Mouse (Mus musculus) liver, adult 2 months (tissue): ENCODE measurements around the gene Wdr54. TPM values are rescaled to one million over a fixed set of nuclear protein-coding genes. Genes with fewer than 3 reads are reported as not detected.

Source experiments
- DNase-seq: peaks from one replicate; pipeline ENCODE4 v3.0.0-alpha.2; 2011; ENCODE audit warnings: low read depth, low spot score; ENCODE audit errors: extremely low read depth
- H3K27ac ChIP-seq: fragments of 200-500 bp; replicated peaks from 2 replicates; pipeline ENCODE4 v1.5.1; 2012; ENCODE audit warnings: low read depth, mild to moderate bottlenecking, control low read depth, inconsistent platforms, low read length; ENCODE audit not compliant: insufficient read depth
- H3K27me3 ChIP-seq: fragments of 200-500 bp; 2 replicates; pipeline ENCODE4 v1.6.1; 2012; ENCODE audit warnings: mild to moderate bottlenecking, moderate library complexity, low read length, inconsistent platforms; ENCODE audit not compliant: control insufficient read depth, insufficient read depth
- H3K36me3 ChIP-seq: fragments of 200-500 bp; 2 replicates; pipeline ENCODE4 v1.6.1; 2012; ENCODE audit warnings: low read length, inconsistent platforms; ENCODE audit not compliant: control insufficient read depth, insufficient read depth
- H3K4me1 ChIP-seq: fragments of 200-500 bp; 2 replicates; pipeline ENCODE4 v1.6.1; 2011; ENCODE audit warnings: low read length; ENCODE audit not compliant: control insufficient read depth, insufficient read depth
- H3K4me3 ChIP-seq: fragments of 200-500 bp; 2 replicates; pipeline ENCODE4 v1.5.1; 2011; ENCODE audit warnings: low read depth, mild to moderate bottlenecking, control low read depth, low read length, moderate library complexity; ENCODE audit not compliant: insufficient read depth
- H3K79me2 ChIP-seq: fragments of 200-500 bp; 2 replicates; pipeline ENCODE4 v1.6.1; 2012; ENCODE audit warnings: inconsistent platforms, mild to moderate bottlenecking, low read length, moderate library complexity; ENCODE audit not compliant: control insufficient read depth, insufficient read depth
- H3K9ac ChIP-seq: fragments of 200-500 bp; 2 replicates; pipeline ENCODE4 v1.6.1; 2012; ENCODE audit warnings: low read depth, mild to moderate bottlenecking, control low read depth, inconsistent platforms, low read length
- CTCF ChIP-seq: fragments of 200-500 bp; IDR thresholded peaks from 2 replicates; pipeline ENCODE4 v1.5.1; 2011; ENCODE audit warnings: low read depth, low read length, control low read depth
- POLR2A ChIP-seq: fragments of 200-500 bp; IDR thresholded peaks from 2 replicates; pipeline ENCODE4 v1.6.1; 2011; ENCODE audit warnings: low read length, control low read depth; ENCODE audit not compliant: insufficient read depth; ENCODE audit errors: extremely low read depth
- WGBS: fragments of 180-500 bp; shearing (Covaris S2); methylation state at CpG from one replicate; pipeline ENCODE4 v1.1.7; 2018; 5-methylcytosine and 5-hydroxymethylcytosine counted together
- polyA plus RNA-seq: library from polyadenylated mRNA; depleted of rRNA; stranded (reverse); fragments of >200 nt; gene quantifications from 2 replicates; pipeline ENCODE4 v1.2.3, GENCODE M21; 2012
- total RNA-seq: library from RNA; depleted of rRNA; stranded (reverse); fragments of >200 nt; gene quantifications from 2 replicates; pipeline ENCODE4 v1.2.3, GENCODE M21; 2014

The Wdr54 gene
- total and polyA plus RNA-seq, 2 experiments: 0.28 to 1.7 TPM

DNA sequence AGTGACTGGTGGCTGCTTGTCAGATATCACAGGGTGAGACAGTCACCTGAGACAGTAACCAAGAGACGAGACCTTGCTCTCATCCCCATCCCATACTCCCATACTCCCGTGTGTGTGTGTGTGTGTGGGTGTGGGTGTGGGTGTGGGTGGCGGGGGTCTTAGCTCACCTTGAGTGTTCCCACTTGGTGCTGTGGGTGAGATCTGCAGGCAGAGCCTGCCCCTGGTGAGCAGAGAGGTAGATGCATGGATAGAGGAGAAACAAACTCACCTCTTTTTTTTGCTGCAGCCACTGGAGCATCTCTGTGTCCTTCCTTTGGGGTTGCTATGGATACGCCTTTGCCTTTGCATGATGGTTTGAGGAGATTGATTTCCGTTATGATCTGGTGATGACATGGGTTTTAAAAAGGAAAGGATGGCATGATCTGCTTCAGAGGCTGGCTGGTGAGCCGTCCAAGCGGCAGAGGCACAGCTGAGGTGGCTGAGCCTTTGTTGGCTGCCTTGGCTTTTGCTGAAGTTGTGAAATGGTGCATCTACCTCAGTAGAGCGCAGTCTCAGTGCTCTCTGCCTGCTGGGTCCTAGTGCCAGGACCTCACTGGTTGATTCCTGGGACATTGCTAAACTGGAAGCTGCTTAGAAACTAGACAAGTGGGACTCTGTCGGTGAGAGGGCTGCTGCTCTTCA is 16.2 kb upstream of the Wdr54 start:
- Histone ChIP-seq H3K9ac (no peak overlapping the region), H3K4me3 (no peak overlapping the region), H3K79me2 (peaks cover 30% of the 10 kb centered on the region), H3K27ac (no peak overlapping the region), H3K36me3 (no peaks in the 10 kb centered on the region), H3K4me1 (no peaks in the 10 kb centered on the region), H3K27me3 (no peaks in the 10 kb centered on the region)
- 71% methylated on average over 9 of the region's 9 CpGs for WGBS
- TF ChIP-seq POLR2A: no peak
- TF ChIP-seq CTCF: no peak
- no peak for DNase-seq

DNA sequence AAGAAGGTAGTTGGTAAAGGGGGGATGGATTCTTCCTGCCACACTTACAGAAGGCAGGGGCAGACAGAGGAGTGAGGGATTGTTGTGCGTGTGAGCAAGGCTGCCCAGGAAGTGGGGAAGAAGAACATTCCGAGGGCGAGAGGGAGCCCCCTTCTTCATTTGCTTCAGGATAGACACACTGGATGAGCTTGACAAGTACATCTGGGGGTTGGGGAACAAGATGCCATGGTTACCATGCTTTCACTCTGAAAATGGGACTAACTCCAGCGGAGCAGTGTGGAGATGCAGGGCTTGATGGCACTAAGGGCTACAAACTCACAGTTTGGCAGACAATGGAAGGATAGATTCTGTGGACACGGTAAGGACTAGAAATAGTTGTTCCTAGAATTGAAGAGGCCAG is 14.9 kb upstream of the Wdr54 start:
- no peak overlapping the region for H3K27ac ChIP-seq
- H3K9ac ChIP-seq: no peak overlapping the region
- no peaks in the 10 kb centered on the region for H3K4me1 ChIP-seq
- H3K27me3 ChIP-seq: no peaks in the 10 kb centered on the region
- 84% methylated on average over 5 of the region's 5 CpGs for WGBS
- no peak overlapping the region for H3K4me3 ChIP-seq
- TF ChIP-seq CTCF: no peak
- no peak for TF ChIP-seq POLR2A
- no peaks in the 10 kb centered on the region for H3K36me3 ChIP-seq
- DNase-seq: no peak
- H3K79me2 ChIP-seq: peaks cover 30% of the 10 kb centered on the region

DNA sequence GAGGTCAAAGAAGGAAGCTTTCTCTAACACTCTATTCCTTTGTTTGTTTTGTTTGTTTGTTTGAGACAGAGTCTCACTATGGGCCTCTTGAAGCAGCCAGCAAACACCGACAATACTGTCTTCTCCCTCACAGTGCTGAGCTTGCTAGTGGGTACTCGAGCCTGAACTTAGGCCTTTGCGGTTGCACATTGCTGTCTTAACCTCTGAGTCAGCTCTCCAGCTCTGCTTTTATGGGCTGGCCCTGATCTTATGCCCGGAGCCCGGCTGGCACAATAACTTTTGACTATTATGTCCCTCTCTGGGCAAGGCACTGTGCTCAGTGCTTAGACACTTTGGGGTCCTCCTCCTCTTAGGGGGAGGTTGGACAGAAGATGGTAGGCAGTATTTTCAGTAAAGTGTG is 13.7 kb upstream of the Wdr54 start:
- Histone ChIP-seq H3K36me3 (no peaks in the 10 kb centered on the region), H3K79me2 (peaks cover 32% of the 10 kb centered on the region), H3K27ac (no peak overlapping the region), H3K4me1 (no peaks in the 10 kb centered on the region), H3K9ac (no peak overlapping the region), H3K4me3 (no peak overlapping the region), H3K27me3 (no peaks in the 10 kb centered on the region)
- 45% methylated on average over 5 of the region's 5 CpGs for WGBS
- DNase-seq: peak; percentile 20
- no peak for TF ChIP-seq CTCF
- TF ChIP-seq POLR2A: no peak

DNA sequence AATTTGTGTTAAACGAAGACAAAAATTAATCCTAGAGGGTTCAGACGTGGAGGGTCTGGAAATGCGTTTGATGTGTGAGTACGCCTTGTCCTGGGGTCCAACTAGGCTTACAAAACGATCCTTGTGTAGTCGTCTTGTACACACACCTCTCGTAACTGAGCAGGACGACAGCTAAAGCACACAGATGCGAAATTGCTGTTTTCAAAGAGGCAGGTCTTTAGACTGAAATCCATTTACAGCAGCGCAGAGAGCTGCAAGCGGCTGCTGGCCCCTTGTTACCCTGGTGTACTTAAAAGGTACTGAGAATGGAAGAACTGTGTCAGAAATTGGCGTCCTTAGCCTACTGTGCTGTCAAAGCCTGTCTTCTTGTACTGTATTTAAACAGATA is 10.0 kb upstream of the Wdr54 start:
- Histone ChIP-seq H3K36me3 (no peaks in the 10 kb centered on the region), H3K27me3 (no peaks in the 10 kb centered on the region), H3K27ac (peak overlapping the region; percentile 58), H3K79me2 (peaks cover 23% of the 10 kb centered on the region), H3K4me1 (peaks cover 5% of the 10 kb centered on the region; the same call in 1 of the 2 replicates), H3K9ac (peak overlapping the region; percentile 89), H3K4me3 (peak overlapping the region; percentile 84)
- DNase-seq: peak; percentile 35
- WGBS: under 1% methylated on average over 12 of the region's 12 CpGs
- TF ChIP-seq CTCF (no peak), POLR2A (no peak)

DNA sequence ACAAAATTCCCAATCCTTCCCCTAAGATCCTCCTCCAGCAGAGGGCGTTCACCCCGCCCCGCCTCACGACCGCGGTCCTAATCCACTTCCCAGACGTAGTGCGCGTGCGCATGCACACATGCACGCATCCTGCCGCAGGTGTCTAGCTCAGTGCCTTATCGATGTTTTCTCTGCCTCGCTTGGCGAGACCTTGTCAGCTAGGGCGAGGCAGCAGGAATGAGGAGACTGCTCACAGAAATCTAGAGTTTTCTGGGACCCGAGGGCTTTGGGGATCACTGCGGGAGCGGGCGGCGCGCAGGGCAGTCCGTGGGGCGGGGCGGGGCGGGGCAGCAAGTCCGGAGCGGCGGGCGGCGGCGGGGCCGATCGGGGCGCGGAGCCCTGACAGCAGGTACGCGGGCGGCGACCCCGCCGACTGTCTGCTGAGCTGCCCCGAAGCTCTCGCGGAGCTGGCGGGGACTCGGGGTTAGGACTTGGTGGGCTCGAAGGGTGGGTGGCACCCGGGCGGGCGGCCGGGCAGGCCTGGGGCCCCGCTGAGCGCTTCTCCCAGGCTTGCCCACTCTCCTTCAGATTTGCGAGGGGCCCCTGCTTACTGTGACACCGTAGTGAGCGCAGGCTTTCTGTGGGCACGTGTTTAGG is 9.5 kb upstream of the Wdr54 start, which contains the start of gene Dctn1:
Gene Dctn1 (plus strand): TSS at position 314 of the 636 bp plus-strand sequence.
- H3K27ac ChIP-seq: peak within 1 kb of the TSS; percentile 86
- H3K4me1 ChIP-seq: peaks cover 5% of the 10 kb centered on the region; the same call in 1 of the 2 replicates
- peak within 1 kb of the TSS; percentile 89 for H3K9ac ChIP-seq
- H3K4me3 ChIP-seq: peak within 1 kb of the TSS; percentile 84
- no peaks in the 10 kb centered on the region for H3K27me3 ChIP-seq
- under 1% methylated on average over 58 of the region's 58 CpGs for WGBS
- peak; percentile 84 for DNase-seq
- no peaks in the 10 kb centered on the region for H3K36me3 ChIP-seq
- TF ChIP-seq POLR2A (peak; percentile 62; the same call in 1 of the 2 replicates), CTCF (peak; percentile 76)
- H3K79me2 ChIP-seq: peaks cover 18% of the 10 kb centered on the region
